Mouse (Mus musculus): ENCODE measurements around the gene Ccnl2.

GRCm38 (mm10) chr4:155832321-155832720 is 20.0 kb downstream of the Ccnl2 start:
- no peak for TF ChIP-seq EP300 (IDR thresholded peaks at IDR 0.05; ENCODE audit: insufficient read depth, low read depth, low read length)
- TF ChIP-seq CTCF (IDR thresholded peaks at IDR 0.05; ENCODE audit: low read depth, low read length), result no peak
- no peak for TF ChIP-seq POLR2A (IDR thresholded peaks at IDR 0.05; ENCODE audit: insufficient read depth, low read length)
